Mouse (Mus musculus) NIH3T3 (cell line): Measurements from ENCODE around the gene Dnm2.

Experiments
- DNase-seq: peaks from one replicate; pipeline ENCODE4 v3.0.0-alpha.2; 2012; ENCODE audit warnings: low read depth

Dnm2 gene

DNA sequence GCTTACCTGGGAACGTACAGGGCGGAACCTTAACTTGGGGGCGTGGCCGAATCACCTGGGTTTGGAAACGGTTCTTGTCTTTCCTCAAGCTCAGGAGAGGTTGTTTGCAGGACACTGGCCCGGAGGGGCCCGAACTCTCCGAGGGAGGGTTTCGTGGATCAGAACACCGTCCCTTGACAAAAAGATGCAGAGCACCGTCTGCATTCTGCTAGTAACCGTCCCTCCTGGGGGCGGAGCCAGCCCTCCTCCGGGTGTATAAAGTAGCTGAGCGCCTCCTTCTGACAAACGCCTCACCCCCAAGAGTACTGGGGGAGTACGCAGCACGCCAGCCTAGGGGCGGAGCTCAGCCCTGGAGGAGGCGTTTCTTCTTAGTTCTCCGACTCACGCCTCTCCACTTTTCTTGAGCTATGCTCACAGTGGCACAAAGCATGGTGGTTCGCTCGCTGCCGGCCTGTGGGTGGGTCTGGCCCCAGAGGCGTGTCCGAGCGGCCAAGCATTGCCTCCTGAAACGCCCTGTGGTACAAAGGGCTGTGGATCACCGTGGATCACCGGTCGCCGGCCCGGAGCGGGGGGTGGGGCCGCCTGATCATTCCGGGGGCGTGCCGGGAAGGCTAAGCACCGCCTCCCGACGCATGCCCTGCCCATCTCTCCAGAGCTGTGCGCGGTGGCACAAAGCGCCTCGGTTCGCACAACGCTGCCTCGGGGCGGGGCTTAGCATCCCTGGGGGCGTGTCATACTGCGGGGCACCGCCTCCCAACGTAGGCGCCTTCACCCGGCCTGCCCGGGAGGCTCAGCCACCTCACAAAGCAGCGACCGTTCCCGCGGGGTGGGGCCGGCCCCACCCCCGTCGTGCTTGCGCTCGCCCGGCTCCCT lies 121.4 kb downstream of the Dnm2 start:
- peak; percentile 98 for DNase-seq

DNA sequence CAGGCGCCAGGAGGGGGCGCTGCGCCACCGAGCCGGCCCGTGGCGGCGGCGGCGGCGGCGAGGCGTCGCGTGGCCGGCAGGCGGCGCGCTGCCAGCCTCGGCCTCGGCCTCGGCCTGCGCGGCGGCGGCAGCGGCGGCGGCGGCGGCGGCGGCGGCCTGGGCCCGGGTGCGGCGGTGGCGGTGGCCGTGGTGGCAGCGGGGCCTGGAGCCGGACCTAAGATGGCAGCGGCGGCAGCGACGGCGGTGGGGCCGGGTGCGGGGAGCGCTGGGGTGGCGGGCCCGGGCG lies 122.0 kb downstream of the Dnm2 start, which contains the start of gene Carm1:
TSS of gene Carm1 (plus strand) at position 106 of the 286 bp plus-strand sequence.
- DNase-seq = no peak

DNA sequence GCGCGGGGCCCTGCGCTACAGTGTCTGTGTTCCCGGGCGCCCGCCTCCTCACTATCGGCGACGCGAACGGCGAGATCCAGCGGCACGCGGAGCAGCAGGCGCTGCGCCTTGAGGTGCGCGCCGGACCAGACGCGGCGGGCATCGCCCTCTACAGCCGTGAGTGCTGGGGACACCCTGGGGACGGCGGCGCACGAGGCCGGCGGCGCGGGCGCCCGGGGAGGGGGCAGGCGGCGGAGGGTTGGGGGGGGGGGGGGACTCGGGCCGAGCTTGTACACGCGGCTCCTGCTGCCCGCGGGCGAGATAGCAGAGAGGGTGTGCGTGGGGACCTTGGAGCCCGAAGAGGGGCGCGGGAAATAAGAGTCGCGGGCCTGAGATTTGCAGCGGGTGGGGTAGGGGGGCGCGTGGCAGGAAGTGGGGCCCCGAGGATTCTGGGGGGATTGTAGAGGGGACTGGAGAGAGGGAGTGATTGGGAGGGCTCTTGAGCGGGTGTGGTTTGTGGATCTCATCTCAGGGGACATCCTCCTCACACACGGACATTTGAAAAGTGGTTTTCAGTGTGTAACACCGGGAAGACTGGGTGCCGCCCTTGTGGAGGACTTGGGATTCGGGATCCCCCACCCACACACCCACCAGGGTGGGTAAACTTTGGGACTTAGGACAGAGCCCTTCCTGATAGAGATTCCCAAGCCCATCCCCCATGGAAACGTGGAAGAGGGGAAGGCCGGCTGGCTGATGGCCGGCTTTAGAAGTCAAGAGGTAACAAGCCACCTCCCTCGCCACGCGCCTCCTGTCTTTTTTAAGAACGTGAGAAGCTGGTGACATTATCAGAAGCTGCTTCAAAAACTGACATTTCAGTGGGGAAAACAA lies 122.6 kb downstream of the Dnm2 start:
- DNase-seq = peak; percentile 66

DNA sequence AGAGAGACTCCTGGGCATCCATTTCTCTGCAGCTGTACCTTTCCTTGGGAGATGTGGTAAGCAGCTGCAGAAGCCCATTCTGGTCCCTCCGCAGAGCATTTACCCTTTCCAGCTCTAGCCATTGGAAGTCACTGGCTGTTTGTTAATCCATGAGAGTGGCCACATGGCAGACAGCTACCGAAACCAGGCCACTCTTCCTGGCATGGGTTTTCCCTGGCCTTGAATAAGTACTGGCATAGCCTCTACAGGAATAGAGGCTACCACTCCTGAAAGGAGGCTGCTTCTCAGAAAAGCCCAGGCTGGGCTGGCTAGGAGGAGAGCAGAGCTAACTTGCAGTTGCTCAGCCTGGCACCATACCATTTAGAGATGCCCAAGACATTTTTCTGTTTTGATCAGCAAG lies 126.3 kb downstream of the Dnm2 start:
- DNase-seq = no peak

DNA sequence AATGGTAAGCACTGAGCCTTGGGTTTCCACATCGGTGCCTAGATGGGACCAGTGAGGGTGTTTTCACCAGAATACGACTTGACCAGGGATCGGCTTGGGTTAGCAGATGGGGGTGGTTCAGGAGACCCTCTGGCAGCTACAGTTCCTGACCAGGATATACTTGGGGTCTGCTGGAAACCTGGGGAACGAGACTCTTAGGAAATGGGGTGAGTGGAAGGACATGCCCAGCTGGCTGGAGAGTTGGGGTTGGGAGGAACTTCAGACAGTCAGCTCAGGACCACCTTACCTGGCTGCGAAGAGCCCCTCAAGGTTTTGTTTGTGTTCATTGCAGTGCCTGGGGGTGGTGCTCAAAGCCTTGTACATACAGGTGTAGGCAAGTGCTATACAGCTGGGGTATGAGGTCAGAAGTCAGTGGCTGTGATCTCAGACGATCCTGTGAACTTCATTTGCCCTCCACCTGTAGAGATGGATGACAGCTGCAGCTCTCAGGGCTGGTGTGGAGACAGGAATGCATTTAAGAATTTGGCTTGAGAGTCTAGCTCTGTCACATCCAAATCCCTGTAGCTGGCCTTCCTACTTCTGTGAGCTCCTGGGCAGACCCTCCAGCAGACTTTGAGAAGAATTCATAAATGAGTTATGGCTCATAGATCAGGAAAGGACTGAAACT lies 129.0 kb downstream of the Dnm2 start:
- DNase-seq = no peak

DNA sequence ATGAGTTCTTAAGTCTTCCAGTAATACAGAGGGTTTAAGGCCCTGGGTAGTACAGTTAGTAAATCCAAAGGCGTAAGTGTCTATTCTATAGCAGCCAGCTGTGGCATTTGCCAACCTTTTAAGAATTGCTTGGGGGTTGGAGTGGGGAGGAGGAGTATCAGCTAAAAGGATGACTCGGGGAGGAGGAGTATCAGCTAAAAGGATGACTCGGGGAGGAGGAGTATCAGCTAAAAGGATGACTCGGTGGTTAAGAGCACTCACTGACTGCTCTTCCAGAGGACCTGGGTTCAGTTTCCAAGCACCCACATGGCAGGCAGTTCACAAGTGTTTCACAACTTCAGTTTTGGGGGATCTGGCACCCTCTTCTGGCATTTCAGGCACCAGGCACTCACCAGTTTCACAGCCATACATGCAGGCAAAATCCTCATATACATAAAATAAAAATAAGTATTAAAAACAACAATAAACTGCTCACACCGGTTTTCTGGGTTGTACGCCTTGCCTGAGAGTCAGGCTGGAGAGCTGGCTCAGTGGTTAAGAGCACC lies 130.6 kb downstream of the Dnm2 start:
- DNase-seq = peak; percentile 23

DNA sequence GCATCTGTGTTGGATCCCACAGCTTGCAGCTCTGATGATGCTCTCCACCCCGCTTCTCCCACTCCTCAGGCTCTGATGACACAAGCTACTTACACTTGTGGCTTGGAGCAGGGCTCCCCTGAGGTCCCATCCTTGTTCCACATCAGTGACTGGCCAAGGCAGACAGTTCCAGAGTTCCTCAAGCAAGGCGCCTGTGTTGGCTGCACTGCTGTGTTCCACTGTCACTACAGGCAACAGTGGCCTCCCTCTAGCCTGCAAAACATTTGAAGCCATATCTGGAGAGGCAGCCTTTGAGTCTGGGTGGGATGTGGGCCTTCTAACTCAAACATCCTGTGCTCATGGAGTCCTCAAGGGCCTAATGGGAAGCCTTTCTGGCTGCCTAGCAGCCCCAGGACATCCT lies 132.3 kb downstream of the Dnm2 start:
- DNase-seq = no peak
